Mouse (Mus musculus) E14TG2a.4 (cell line): Measurements from ENCODE around the gene Il9r.
"Not testable (repeated sequence)": the region's sequence is repeated elsewhere in the genome, so short reads cannot be mapped to it uniquely, and the experiment has no call there.

Experiments
- CTCF ChIP-seq: conservative IDR thresholded peaks from 2 replicates; pipeline ENCODE4 v1.5.1; 2014; ENCODE audit warnings: low read length
- NANOG ChIP-seq: IDR thresholded peaks from 2 replicates; pipeline ENCODE4 v1.6.1; 2014; ENCODE audit warnings: borderline replicate concordance, low read length, mixed read lengths

DNA sequence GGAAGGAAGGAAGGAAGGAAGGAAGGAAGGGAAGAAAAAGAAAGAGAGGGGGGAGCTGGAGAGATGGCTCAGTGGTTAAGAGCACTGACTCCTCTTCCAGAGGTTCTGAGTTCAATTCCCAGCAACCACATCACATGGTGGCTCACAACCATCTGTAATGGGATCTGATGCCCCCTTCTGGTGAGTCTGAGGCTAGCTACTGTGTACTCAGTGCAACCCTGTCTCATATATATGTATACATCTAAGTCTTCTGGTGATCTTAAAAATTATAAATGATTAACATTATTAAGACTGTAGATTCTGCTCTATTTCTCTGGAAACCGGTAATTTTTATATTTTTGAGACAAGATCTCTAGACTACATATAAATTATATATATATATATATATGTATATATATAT is 913 bp upstream of the Il9r start:
- peak; percentile 25 for TF ChIP-seq CTCF
- not testable (repeated sequence) for TF ChIP-seq NANOG
